Mouse (Mus musculus) forebrain, embryonic 13.5 days (tissue): ENCODE data around the gene Ppp1r12a. TPM values are rescaled to one million over a fixed set of nuclear protein-coding genes. Genes with fewer than 3 reads are reported as not detected.

ENCODE experiments used
- ATAC-seq: fragments of 200-750 bp; cut with Nextera tagmentation; 2 replicates; pipeline ENCODE4 v1.8.0; 2017
- H3K27ac ChIP-seq: fragments of 300-500 bp; sonication (generic); 2 replicates; pipeline ENCODE4 v1.5.1; 2015; ENCODE audit warnings: inconsistent platforms, mild to moderate bottlenecking, moderate library complexity
- H3K27me3 ChIP-seq: fragments of 300-500 bp; sonication (generic); 2 replicates; pipeline ENCODE4 v1.6.1; 2015; ENCODE audit warnings: mild to moderate bottlenecking, inconsistent platforms
- H3K36me3 ChIP-seq: fragments of 300-500 bp; sonication (generic); 2 replicates; pipeline ENCODE4 v1.6.1; 2015; ENCODE audit warnings: mild to moderate bottlenecking, inconsistent platforms; ENCODE audit not compliant: poor library complexity, severe bottlenecking
- H3K4me1 ChIP-seq: fragments of 300-500 bp; sonication (generic); 2 replicates; pipeline ENCODE4 v1.6.1; 2015; ENCODE audit warnings: inconsistent platforms
- H3K4me2 ChIP-seq: fragments of 300-500 bp; sonication (generic); 2 replicates; pipeline ENCODE4 v1.6.1; 2015; ENCODE audit warnings: inconsistent platforms, mild to moderate bottlenecking, moderate library complexity
- H3K4me3 ChIP-seq: fragments of 300-500 bp; sonication (generic); 2 replicates; pipeline ENCODE4 v1.5.1; 2015; ENCODE audit warnings: mild to moderate bottlenecking, inconsistent platforms
- H3K9ac ChIP-seq: fragments of 300-500 bp; sonication (generic); 2 replicates; pipeline ENCODE4 v1.6.1; 2015; ENCODE audit warnings: mild to moderate bottlenecking, inconsistent platforms
- H3K9me3 ChIP-seq: fragments of 300-500 bp; sonication (generic); replicated peaks from 2 replicates; pipeline ENCODE4 v1.6.1; 2016; ENCODE audit warnings: inconsistent platforms
- WGBS: fragments of 180-500 bp; shearing (Covaris S2); methylation state at CpG from one replicate; pipeline ENCODE4 v1.1.7; 2015; 5-methylcytosine and 5-hydroxymethylcytosine counted together
- polyA plus RNA-seq: library from polyadenylated mRNA; unstranded; fragments of >200 nt; fragmentation: Nextera tagmentation; extraction: Ambion mirVana; gene quantifications from 2 replicates; pipeline ENCODE4 v1.2.1, GENCODE M21; 2015

Ppp1r12a gene
- polyA plus RNA-seq, 1 experiment from 2014 or later, result 75.8 TPM

- Histone ChIP-seq H3K4me1 (no peaks in the 10 kb centered on the region), H3K9me3 (no peaks in the 10 kb centered on the region), H3K27ac (no peak overlapping the region), H3K9ac (no peak overlapping the region), H3K36me3 (peaks cover 20% of the 10 kb centered on the region), H3K4me3 (no peak overlapping the region), H3K4me2 (no peak overlapping the region), H3K27me3 (no peaks in the 10 kb centered on the region)
- no peak for ATAC-seq
- WGBS, result 93% methylated on average over 2 of the region's 2 CpGs
These were observed 121.4 kb downstream of the Ppp1r12a start for GRCm38 (mm10) chr10:108283418-108283817.

DNA sequence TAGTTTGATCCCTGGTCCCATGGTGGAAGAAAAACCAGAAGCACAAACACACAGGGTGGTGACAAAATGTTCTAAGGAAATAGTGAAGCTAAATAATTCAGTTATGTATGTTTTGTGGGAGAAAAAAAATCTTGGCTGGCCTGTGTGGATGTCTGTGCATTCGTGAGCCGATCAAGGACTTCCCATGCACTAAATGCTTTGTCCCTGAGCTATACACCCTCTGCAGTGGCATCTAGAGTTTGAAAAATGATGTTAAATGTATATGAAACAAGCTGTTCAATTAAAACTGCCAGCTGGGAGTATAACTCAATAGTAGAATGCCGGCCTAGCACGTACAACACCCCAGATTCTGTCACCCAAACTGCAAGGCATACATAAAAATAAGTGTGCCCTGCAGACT is 121.8 kb downstream of the Ppp1r12a start:
- Histone ChIP-seq H3K9ac (no peak overlapping the region), H3K27ac (no peak overlapping the region), H3K27me3 (no peaks in the 10 kb centered on the region), H3K9me3 (no peaks in the 10 kb centered on the region), H3K4me1 (no peaks in the 10 kb centered on the region), H3K4me2 (no peak overlapping the region), H3K4me3 (no peak overlapping the region), H3K36me3 (peaks cover 20% of the 10 kb centered on the region)
- WGBS, result 89% methylated on average over 4 of the region's 4 CpGs
- ATAC-seq, result no peak

DNA sequence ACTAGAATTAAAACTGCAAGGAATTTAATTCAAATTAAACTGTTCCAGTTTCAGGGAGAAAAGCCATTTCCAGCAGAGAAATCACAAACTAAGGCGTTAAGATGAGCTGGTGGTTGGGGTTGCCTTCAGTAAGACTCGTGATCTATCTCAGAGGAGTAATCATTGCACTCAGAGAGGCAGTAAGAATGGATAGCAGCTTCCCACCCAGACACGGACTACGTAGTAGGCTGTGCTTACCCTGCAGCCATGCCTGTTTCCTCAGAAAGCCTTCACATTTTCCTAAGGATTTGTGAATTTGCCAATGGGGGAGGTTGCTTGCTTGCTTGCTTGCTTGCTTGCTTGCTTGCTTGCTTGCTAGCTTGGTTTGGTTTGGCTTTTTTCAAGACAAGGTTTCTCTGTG is 122.5 kb downstream of the Ppp1r12a start:
- no peaks in the 10 kb centered on the region for H3K27me3 ChIP-seq
- no peak overlapping the region for H3K27ac ChIP-seq
- H3K4me1 ChIP-seq, result no peaks in the 10 kb centered on the region
- no peak overlapping the region for H3K4me2 ChIP-seq
- WGBS, result 87% methylated on average over 4 of the region's 4 CpGs
- H3K9ac ChIP-seq, result no peak overlapping the region
- H3K36me3 ChIP-seq, result peaks cover 20% of the 10 kb centered on the region
- ATAC-seq, result no peak
- no peak overlapping the region for H3K4me3 ChIP-seq
- H3K9me3 ChIP-seq, result no peaks in the 10 kb centered on the region

DNA sequence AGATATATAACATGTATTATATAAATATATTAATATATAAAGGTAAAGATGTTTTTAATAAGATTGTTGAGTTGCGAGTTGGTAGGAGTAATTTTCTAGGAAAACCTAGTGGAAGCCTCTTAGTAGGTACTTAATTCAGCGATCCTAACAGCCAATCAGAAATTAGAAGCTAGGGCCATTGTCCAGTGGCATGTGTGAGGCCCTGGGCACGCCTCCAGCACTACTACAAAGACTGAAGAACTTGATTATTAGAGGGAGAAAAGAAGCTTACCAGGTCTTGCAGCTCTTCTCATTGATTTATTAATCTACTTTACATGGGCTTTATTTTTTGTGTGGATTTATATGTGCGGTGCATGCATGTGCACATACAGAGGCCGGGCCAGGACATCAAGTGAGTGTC is 123.0 kb downstream of the Ppp1r12a start:
- ATAC-seq, result no peak
- WGBS, result 77% methylated on average over 5 of the region's 5 CpGs
- Histone ChIP-seq H3K9ac (no peak overlapping the region), H3K36me3 (peaks cover 16% of the 10 kb centered on the region), H3K9me3 (no peaks in the 10 kb centered on the region), H3K4me1 (no peaks in the 10 kb centered on the region), H3K4me2 (no peak overlapping the region), H3K27ac (no peak overlapping the region), H3K27me3 (no peaks in the 10 kb centered on the region), H3K4me3 (no peak overlapping the region)

- H3K4me1 ChIP-seq, result no peaks in the 10 kb centered on the region
- H3K9me3 ChIP-seq, result no peaks in the 10 kb centered on the region
- H3K27ac ChIP-seq, result no peak overlapping the region
- no peak overlapping the region for H3K9ac ChIP-seq
- 0 out of 2 replicates have a peak, but pooled peaks cover 6% of the 10 kb centered on the region for H3K36me3 ChIP-seq
- H3K4me3 ChIP-seq, result no peak overlapping the region
- no peaks in the 10 kb centered on the region for H3K27me3 ChIP-seq
- WGBS, result 63% methylated on average over 11 of the region's 11 CpGs
- no peak overlapping the region for H3K4me2 ChIP-seq
- ATAC-seq, result no peak
These were observed 124.9 kb downstream of the Ppp1r12a start for GRCm38 (mm10) chr10:108286658-108287437.

- Histone ChIP-seq H3K4me3 (no peak overlapping the region), H3K4me2 (no peak overlapping the region)
- 88% methylated on average over 4 of the region's 4 CpGs for WGBS
These were observed 125.4 kb downstream of the Ppp1r12a start for GRCm38 (mm10) chr10:108287438-108287801.

GRCm38 (mm10) chr10:108290046-108290445 is 128.1 kb downstream of the Ppp1r12a start:
- Histone ChIP-seq H3K4me2 (no peak overlapping the region), H3K4me3 (no peak overlapping the region), H3K27ac (no peak overlapping the region), H3K4me1 (no peaks in the 10 kb centered on the region), H3K9me3 (no peaks in the 10 kb centered on the region), H3K9ac (no peak overlapping the region), H3K36me3 (no peaks in the 10 kb centered on the region), H3K27me3 (no peaks in the 10 kb centered on the region)
- WGBS, result 94% methylated on average over 13 of the region's 13 CpGs
- ATAC-seq, result no peak

More at GRCm38 (mm10) chr10:108287438-108287801, 125.4 kb downstream of the Ppp1r12a start:
- H3K9me3 ChIP-seq, result no peaks in the 10 kb centered on the region
- ATAC-seq, result no peak
- H3K36me3 ChIP-seq, result 0 out of 2 replicates have a peak, but pooled peaks cover under 1% of the 10 kb centered on the region
- no peak overlapping the region for H3K9ac ChIP-seq
- no peak overlapping the region for H3K27ac ChIP-seq
- no peaks in the 10 kb centered on the region for H3K27me3 ChIP-seq
- H3K4me1 ChIP-seq, result no peaks in the 10 kb centered on the region

GRCm38 (mm10) chr10:108291688-108292471 is 129.9 kb downstream of the Ppp1r12a start:
- no peak overlapping the region for H3K9ac ChIP-seq
- no peak for ATAC-seq
- H3K4me2 ChIP-seq, result no peak overlapping the region
- H3K9me3 ChIP-seq, result no peaks in the 10 kb centered on the region
- no peak overlapping the region for H3K27ac ChIP-seq
- H3K27me3 ChIP-seq, result no peaks in the 10 kb centered on the region
- H3K36me3 ChIP-seq, result no peaks in the 10 kb centered on the region
- 81% methylated on average over 12 of the region's 12 CpGs for WGBS
- no peaks in the 10 kb centered on the region for H3K4me1 ChIP-seq
- H3K4me3 ChIP-seq, result no peak overlapping the region

DNA sequence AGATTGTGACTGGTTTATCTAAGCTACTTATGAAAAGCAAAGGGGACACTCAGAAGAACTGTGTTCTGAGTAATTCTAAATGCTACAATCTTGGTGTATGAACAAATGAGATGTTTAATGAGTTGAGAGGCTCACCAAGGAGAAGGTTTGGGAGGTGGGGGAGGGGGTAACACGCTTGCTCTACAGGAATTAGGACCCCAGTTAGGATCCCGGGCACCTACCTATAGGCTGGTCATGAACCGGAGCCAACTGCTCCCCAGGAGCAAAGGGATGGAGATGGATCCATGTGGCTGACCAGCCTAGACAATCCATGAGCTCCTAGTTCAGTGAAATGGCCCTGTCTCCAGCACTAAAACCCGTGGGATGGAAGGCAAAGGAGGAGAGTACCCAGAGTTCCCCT is 130.7 kb downstream of the Ppp1r12a start:
- no peaks in the 10 kb centered on the region for H3K27me3 ChIP-seq
- no peak overlapping the region for H3K4me3 ChIP-seq
- no peak overlapping the region for H3K27ac ChIP-seq
- WGBS, result 81% methylated on average over 4 of the region's 4 CpGs
- no peak for ATAC-seq
- no peak overlapping the region for H3K9ac ChIP-seq
- H3K9me3 ChIP-seq, result no peaks in the 10 kb centered on the region
- no peak overlapping the region for H3K4me2 ChIP-seq
- H3K36me3 ChIP-seq, result no peaks in the 10 kb centered on the region
- no peaks in the 10 kb centered on the region for H3K4me1 ChIP-seq

DNA sequence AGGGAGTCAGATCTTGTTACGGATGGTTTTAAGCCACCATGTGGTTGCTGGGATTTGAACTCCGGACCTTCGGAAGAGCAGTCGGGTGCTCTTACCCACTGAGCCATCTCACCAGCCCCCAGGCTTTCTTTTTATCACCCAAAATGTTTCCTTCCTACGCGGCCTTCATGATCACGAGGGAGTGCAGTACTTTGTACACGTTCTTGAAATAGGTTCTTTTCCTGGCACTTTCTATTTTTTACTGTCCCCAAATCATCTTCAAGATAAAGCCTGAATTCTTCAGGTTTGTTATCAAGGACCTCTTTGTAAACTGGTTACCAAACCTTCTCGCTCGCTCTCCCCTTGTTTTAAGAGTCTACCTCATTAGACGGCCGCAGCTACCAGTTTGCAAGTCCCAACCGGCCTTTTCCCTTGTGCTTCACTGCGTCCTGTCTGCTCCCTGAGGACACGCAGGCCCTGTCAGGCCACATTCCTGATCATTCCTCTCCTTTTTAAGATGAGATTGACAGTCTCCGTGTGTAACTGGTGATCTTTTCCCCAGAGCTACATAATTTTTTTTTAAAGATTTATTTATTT is 131.7 kb downstream of the Ppp1r12a start:
- H3K4me1 ChIP-seq, result no peaks in the 10 kb centered on the region
- ATAC-seq, result no peak
- no peaks in the 10 kb centered on the region for H3K9me3 ChIP-seq
- no peak overlapping the region for H3K27ac ChIP-seq
- WGBS, result 94% methylated on average over 16 of the region's 16 CpGs
- H3K4me2 ChIP-seq, result no peak overlapping the region
- H3K27me3 ChIP-seq, result no peaks in the 10 kb centered on the region
- H3K9ac ChIP-seq, result no peak overlapping the region
- H3K4me3 ChIP-seq, result no peak overlapping the region
- no peaks in the 10 kb centered on the region for H3K36me3 ChIP-seq

DNA sequence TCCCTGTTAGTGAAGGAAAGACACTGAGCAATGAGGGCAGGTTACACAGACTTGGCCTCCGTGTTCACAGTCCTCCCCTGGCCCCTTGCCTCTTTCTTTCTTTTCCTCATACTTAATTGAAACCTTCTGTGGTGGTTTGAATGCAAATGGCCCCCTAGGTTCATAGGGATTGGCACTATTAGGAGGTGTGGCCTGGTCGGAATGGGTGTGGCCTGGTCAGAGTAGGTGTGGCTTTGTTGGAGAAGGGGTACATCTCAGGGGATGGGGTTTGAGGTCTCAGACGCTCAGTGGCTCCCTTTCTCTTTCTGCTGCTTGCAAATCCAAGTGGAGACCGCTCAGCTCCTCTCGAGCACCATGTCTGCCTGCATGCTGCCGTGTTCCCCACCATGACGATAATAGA is 132.8 kb downstream of the Ppp1r12a start:
- no peak overlapping the region for H3K27ac ChIP-seq
- H3K4me2 ChIP-seq, result no peak overlapping the region
- H3K4me3 ChIP-seq, result no peak overlapping the region
- ATAC-seq, result no peak
- no peaks in the 10 kb centered on the region for H3K36me3 ChIP-seq
- H3K27me3 ChIP-seq, result no peaks in the 10 kb centered on the region
- no peak overlapping the region for H3K9ac ChIP-seq
- WGBS, result 85% methylated on average over 7 of the region's 7 CpGs
- no peaks in the 10 kb centered on the region for H3K4me1 ChIP-seq
- no peaks in the 10 kb centered on the region for H3K9me3 ChIP-seq

GRCm38 (mm10) chr10:108296446-108296845 is 134.5 kb downstream of the Ppp1r12a start:
- H3K27ac ChIP-seq, result no peak overlapping the region
- no peaks in the 10 kb centered on the region for H3K4me1 ChIP-seq
- H3K4me3 ChIP-seq, result no peak overlapping the region
- H3K9me3 ChIP-seq, result no peaks in the 10 kb centered on the region
- no peak for ATAC-seq
- 87% methylated on average over 7 of the region's 7 CpGs for WGBS
- no peaks in the 10 kb centered on the region for H3K27me3 ChIP-seq
- no peak overlapping the region for H3K9ac ChIP-seq
- H3K4me2 ChIP-seq, result no peak overlapping the region
- H3K36me3 ChIP-seq, result no peaks in the 10 kb centered on the region
